Mouse (Mus musculus) gastrocnemius, adult 2 months (tissue): ENCODE data around the gene Galk1. TPM values are rescaled to one million over a fixed set of nuclear protein-coding genes. Genes with fewer than 3 reads are reported as not detected.

ENCODE experiments used
- DNase-seq: peaks from one replicate; pipeline ENCODE4 v3.0.0; 2022
- H3K27ac ChIP-seq: fragments of 200-600 bp; 2 replicates; pipeline ENCODE4 v1.8.1; 2022; ENCODE audit warnings: mild to moderate bottlenecking
- H3K4me3 ChIP-seq: fragments of 200-600 bp; 2 replicates; pipeline ENCODE4 v1.8.1; 2022; ENCODE audit warnings: mild to moderate bottlenecking, moderate library complexity
- CTCF ChIP-seq: fragments of 200-600 bp; IDR thresholded peaks from 2 replicates; pipeline ENCODE4 v1.8.1; 2022; ENCODE audit warnings: antibody characterized with exemption, mild to moderate bottlenecking, moderate library complexity
- intact Hi-C: fragments of 180-260 bp; cut with DNase I; formaldehyde crosslinking; loops from one replicate; pipeline ENCODE4 v1.15.1; 2025
- total RNA-seq, 2 experiments: library from RNA; stranded (reverse); gene quantifications; 2 replicates each; pipeline ENCODE4 v1.2.3; 2021

The Galk1 gene
- total RNA-seq, 2 experiments from 2014 or later = 3.0 to 3.8 TPM

- no peak overlapping the region for H3K4me3 ChIP-seq
- no peak for TF ChIP-seq CTCF
- intact Hi-C loops = no loop called here
- no peak for DNase-seq
- no peak overlapping the region for H3K27ac ChIP-seq
Measured at GRCm38 (mm10) chr11:116002894-116003293, 9.6 kb downstream of the Galk1 start.

- no peak overlapping the region for H3K27ac ChIP-seq
Measured at GRCm38 (mm10) chr11:116001725-116002124, 10.8 kb downstream of the Galk1 start.

GRCm38 (mm10) chr11:116000607-116001006 lies 11.9 kb downstream of the Galk1 start:
- no peak for TF ChIP-seq CTCF
- H3K27ac ChIP-seq = no peak overlapping the region
- intact Hi-C loops = no loop called here

More at GRCm38 (mm10) chr11:116001725-116002124, 10.8 kb downstream of the Galk1 start:
- no peak overlapping the region for H3K4me3 ChIP-seq
- intact Hi-C loops = no loop called here
- TF ChIP-seq CTCF = no peak
- DNase-seq = no peak

GRCm38 (mm10) chr11:115999538-116000143 lies 12.9 kb downstream of the Galk1 start:
- intact Hi-C loops = loop anchor here (1.0 kb wide), 1 partner anchor 60 kb away; no protein-coding TSS in a partner anchor
- Histone ChIP-seq H3K27ac (no peak overlapping the region), H3K4me3 (no peak overlapping the region)
- peak; percentile 70 for DNase-seq
- peak; percentile 72 for TF ChIP-seq CTCF

More at GRCm38 (mm10) chr11:116000607-116001006, 11.9 kb downstream of the Galk1 start:
- no peak overlapping the region for H3K4me3 ChIP-seq
- DNase-seq = no peak

- DNase-seq = no peak
- Histone ChIP-seq H3K27ac (no peak overlapping the region), H3K4me3 (no peak overlapping the region)
- TF ChIP-seq CTCF = no peak
- intact Hi-C loops = loop anchor here (1.0 kb wide), 1 partner anchor 60 kb away; no protein-coding TSS in a partner anchor
Measured at GRCm38 (mm10) chr11:115999027-115999426, 13.5 kb downstream of the Galk1 start.

GRCm38 (mm10) chr11:115997662-115998061 lies 14.9 kb downstream of the Galk1 start:
- no peak for TF ChIP-seq CTCF
- H3K4me3 ChIP-seq = no peak overlapping the region
- intact Hi-C loops = no loop called here
- no peak for DNase-seq
- no peak overlapping the region for H3K27ac ChIP-seq

- no peak for DNase-seq
- intact Hi-C loops = no loop called here
- no peak overlapping the region for H3K4me3 ChIP-seq
- no peak for TF ChIP-seq CTCF
- H3K27ac ChIP-seq = no peak overlapping the region
Measured at GRCm38 (mm10) chr11:115997047-115997446, 15.5 kb downstream of the Galk1 start.

- no peak for DNase-seq
- H3K27ac ChIP-seq = no peak overlapping the region
- no peak for TF ChIP-seq CTCF
- H3K4me3 ChIP-seq = no peak overlapping the region
- intact Hi-C loops = no loop called here
Measured at GRCm38 (mm10) chr11:115995256-115995655, 17.3 kb downstream of the Galk1 start.

- intact Hi-C loops = no loop called here
- no peak for TF ChIP-seq CTCF
Measured at GRCm38 (mm10) chr11:115992098-115992497, 20.4 kb downstream of the Galk1 start.

GRCm38 (mm10) chr11:115989686-115990085 lies 22.8 kb downstream of the Galk1 start:
- H3K4me3 ChIP-seq = no peak overlapping the region
- no peak overlapping the region for H3K27ac ChIP-seq
- DNase-seq = no peak
- no peak for TF ChIP-seq CTCF
- intact Hi-C loops = no loop called here

More at GRCm38 (mm10) chr11:115992098-115992497, 20.4 kb downstream of the Galk1 start:
- no peak overlapping the region for H3K4me3 ChIP-seq
- no peak overlapping the region for H3K27ac ChIP-seq
- no peak for DNase-seq

- no peak for TF ChIP-seq CTCF
- H3K4me3 ChIP-seq = no peak overlapping the region
- H3K27ac ChIP-seq = no peak overlapping the region
- intact Hi-C loops = no loop called here
- no peak for DNase-seq
Measured at GRCm38 (mm10) chr11:115983291-115983690, 29.2 kb downstream of the Galk1 start.

- intact Hi-C loops = no loop called here
- TF ChIP-seq CTCF = no peak
- no peak for DNase-seq
- no peak overlapping the region for H3K27ac ChIP-seq
- H3K4me3 ChIP-seq = no peak overlapping the region
Measured at GRCm38 (mm10) chr11:115982472-115982871, 30.0 kb downstream of the Galk1 start.

GRCm38 (mm10) chr11:115975544-115975943 lies 37.0 kb downstream of the Galk1 start:
- DNase-seq = no peak
- intact Hi-C loops = no loop called here
- no peak for TF ChIP-seq CTCF
- H3K4me3 ChIP-seq = peak overlapping the region; percentile 69
- H3K27ac ChIP-seq = peak overlapping the region; percentile 74

GRCm38 (mm10) chr11:115975083-115975420 lies 37.5 kb downstream of the Galk1 start:
- no peak for DNase-seq
- Histone ChIP-seq H3K4me3 (peak overlapping the region; percentile 69), H3K27ac (peak overlapping the region; percentile 74)
- intact Hi-C loops = no loop called here
- TF ChIP-seq CTCF = no peak
